Mouse (Mus musculus) bone marrow macrophage, adult 2 months (primary cell): ENCODE measurements around the gene Dmrtc1b. TPM values are rescaled to one million over a fixed set of nuclear protein-coding genes. Genes with fewer than 3 reads are reported as not detected.
"Not testable (repeated sequence)": the region's sequence is repeated elsewhere in the genome, so short reads cannot be mapped to it uniquely, and the experiment has no call there.

ENCODE experiments used
- H3K27ac ChIP-seq: 2 replicates; pipeline ENCODE4 v1.5.1; 2012; ENCODE audit warnings: low read depth, low read length; ENCODE audit not compliant: insufficient read depth
- H3K4me1 ChIP-seq: 2 replicates; pipeline ENCODE4 v1.6.1; 2012; ENCODE audit warnings: low read length; ENCODE audit not compliant: control insufficient read depth, insufficient read depth
- H3K4me3 ChIP-seq: 2 replicates; pipeline ENCODE4 v1.5.1; 2012; ENCODE audit warnings: mild to moderate bottlenecking, low read length, moderate library complexity; ENCODE audit not compliant: insufficient read depth
- CTCF ChIP-seq: IDR thresholded peaks from 2 replicates; pipeline ENCODE4 v1.5.1; 2012; ENCODE audit warnings: low read depth, mild to moderate bottlenecking, low read length, moderate library complexity
- POLR2A ChIP-seq: IDR thresholded peaks from 2 replicates; pipeline ENCODE4 v1.6.1; 2012; ENCODE audit warnings: mild to moderate bottlenecking, low read depth, low read length, borderline replicate concordance
- polyA plus RNA-seq: library from polyadenylated mRNA; stranded (reverse); fragments of >200 nt; gene quantifications from 2 replicates; pipeline ENCODE4 v1.2.4, GENCODE M21; 2012; ENCODE audit not compliant: missing spikeins, insufficient read depth, insufficient read length

The Dmrtc1b gene
- polyA plus RNA-seq: not detected in 2 replicates

DNA sequence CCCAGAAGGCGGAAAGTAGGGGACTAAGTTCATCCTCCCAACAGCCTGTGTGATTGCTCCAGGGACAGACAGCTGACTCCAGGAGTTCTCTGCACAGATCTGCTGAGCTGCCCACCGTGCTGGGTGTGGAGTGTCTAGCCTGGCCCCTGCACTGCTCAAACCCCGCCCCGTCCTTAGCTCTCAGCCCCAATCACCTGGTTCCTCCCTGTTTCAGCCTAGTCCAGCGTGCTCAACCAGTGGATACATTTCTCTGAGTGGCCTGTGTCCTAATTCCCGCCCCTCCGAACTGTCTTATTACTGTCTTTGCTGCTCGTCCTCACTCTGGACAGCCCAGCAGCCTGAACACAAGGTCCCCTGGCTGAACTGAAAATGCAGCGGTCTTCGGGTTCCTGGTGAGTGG lies at the start of gene Dmrtc1b, which contains the start of gene Gm9112:
Gene Dmrtc1b, plus strand, starts transcription at position 331 of the 400 bp plus-strand sequence.
Gene Gm9112, minus strand, starts transcription at position 101 of the 400 bp plus-strand sequence.
- not testable (repeated sequence) for H3K4me3 ChIP-seq, H3K27ac ChIP-seq, H3K4me1 ChIP-seq

DNA sequence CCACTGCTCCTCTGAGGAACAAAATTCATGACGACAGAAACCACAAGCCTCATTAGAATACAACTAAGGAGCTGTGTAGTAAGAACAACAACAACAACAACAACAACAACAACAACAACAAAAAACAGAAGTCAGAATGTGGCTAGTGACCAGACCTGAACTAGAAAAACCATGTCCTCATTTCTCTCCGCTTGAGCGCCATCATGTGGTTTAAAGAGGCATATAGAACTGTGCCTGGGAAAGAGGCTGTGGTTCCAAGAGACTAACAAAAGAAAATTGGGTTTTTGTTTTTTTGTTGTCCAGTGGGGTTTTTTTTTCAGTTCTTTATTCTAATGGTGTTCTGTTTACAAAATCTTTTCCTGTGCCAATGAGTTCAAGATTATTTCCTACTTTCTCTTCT lies 47.0 kb upstream of the Dmrtc1b start:
- no peaks in the 10 kb centered on the region for H3K4me1 ChIP-seq
- no peak overlapping the region for H3K27ac ChIP-seq
- no peak for TF ChIP-seq POLR2A
- TF ChIP-seq CTCF: no peak
- H3K4me3 ChIP-seq: no peak overlapping the region

GRCm38 (mm10) chrX:102666641-102667040 lies 41.0 kb upstream of the Dmrtc1b start:
- Histone ChIP-seq H3K4me1 (no peaks in the 10 kb centered on the region), H3K4me3 (no peak overlapping the region), H3K27ac (no peak overlapping the region)
- no peak for TF ChIP-seq POLR2A
- TF ChIP-seq CTCF: no peak

- H3K4me1 ChIP-seq, H3K27ac ChIP-seq, H3K4me3 ChIP-seq: not testable (repeated sequence)
Observed at GRCm38 (mm10) chrX:102684706-102685105, 23.0 kb upstream of the Dmrtc1b start.

- H3K27ac ChIP-seq, H3K4me1 ChIP-seq, H3K4me3 ChIP-seq: not testable (repeated sequence)
Observed at GRCm38 (mm10) chrX:102686872-102687271, 20.8 kb upstream of the Dmrtc1b start, which contains the start of gene Gm3880. Gene Gm3880, minus strand, starts transcription at chrX:102686972.

DNA sequence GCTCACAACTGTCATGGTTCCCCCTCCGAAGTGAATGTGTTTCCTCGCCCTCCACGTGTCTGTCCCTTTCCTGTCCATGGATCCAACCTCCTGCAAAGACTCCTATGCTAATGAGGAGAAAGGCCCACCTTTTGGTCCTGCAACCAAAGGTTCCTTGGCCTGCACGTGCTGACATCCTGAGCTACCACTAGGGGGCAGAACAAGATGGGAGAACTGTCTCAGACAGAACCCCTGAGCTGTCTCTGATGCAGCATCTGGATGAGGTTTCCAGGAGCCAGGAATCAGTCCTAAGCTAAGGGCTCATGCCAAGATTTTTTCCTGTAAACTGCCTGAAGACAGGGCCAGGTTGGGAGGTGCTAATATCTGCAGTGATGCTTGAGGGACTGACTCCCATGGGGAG lies 18.4 kb upstream of the Dmrtc1b start:
- H3K27ac ChIP-seq, H3K4me3 ChIP-seq, H3K4me1 ChIP-seq: not testable (repeated sequence)

- not testable (repeated sequence) for H3K4me3 ChIP-seq, H3K4me1 ChIP-seq, H3K27ac ChIP-seq
Observed at GRCm38 (mm10) chrX:102700636-102701035, 7.0 kb upstream of the Dmrtc1b start.

DNA sequence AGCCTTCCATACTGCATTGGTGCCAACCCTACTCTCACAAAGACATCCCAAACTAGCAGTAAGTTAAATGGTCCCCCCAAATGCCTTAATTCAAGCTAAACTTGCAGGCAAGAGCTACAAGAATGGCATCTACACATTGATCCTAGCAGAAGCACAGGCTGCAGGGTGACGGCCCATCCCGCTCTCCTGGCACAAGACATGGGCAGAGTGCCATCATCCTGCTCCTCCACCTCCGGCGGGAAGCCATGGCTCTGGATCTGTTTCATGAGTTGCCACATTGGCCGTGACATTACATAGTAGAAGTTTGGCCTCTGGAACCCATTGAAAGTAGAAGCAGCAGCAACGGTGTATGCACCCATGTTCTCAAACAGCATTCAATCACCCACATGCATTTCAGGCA lies 16.6 kb downstream of the Dmrtc1b start:
- H3K4me3 ChIP-seq, H3K4me1 ChIP-seq, H3K27ac ChIP-seq: not testable (repeated sequence)

Other genes starting within 250 kb of the Dmrtc1b start
- 9.8 and 11.3 TPM in 2 replicates for gene Hdac8, start 202.5 kb upstream of the Dmrtc1b start, polyA plus RNA-seq
- 4.0 and 4.9 TPM in 2 replicates for gene Phka1, start 63.6 kb upstream of the Dmrtc1b start, polyA plus RNA-seq
- not detected in 2 replicates for gene Gm3880, start 20.9 kb upstream of the Dmrtc1b start, polyA plus RNA-seq
- gene Gm9112, start 230 bp upstream of the Dmrtc1b start, polyA plus RNA-seq: not detected in 2 replicates
- not detected in 2 replicates for gene Dmrtc1c1, start 95.1 kb downstream of the Dmrtc1b start, polyA plus RNA-seq
- not detected in 2 replicates for gene Dmrtc1c2, start 146.8 kb downstream of the Dmrtc1b start, polyA plus RNA-seq
- gene 1700031F05Rik, start 160.1 kb downstream of the Dmrtc1b start, polyA plus RNA-seq: not detected in 2 replicates
- not detected in 2 replicates for gene Dmrtc1a, start 200.8 kb downstream of the Dmrtc1b start, polyA plus RNA-seq
- gene 1700011M02Rik, start 201.0 kb downstream of the Dmrtc1b start, polyA plus RNA-seq: not detected in 2 replicates
- gene 1700018G05Rik, start 220.5 kb downstream of the Dmrtc1b start, polyA plus RNA-seq: not detected in 2 replicates